8 mouse cellular contexts compared by ENCODE assay signal in the genomic region with DNA sequence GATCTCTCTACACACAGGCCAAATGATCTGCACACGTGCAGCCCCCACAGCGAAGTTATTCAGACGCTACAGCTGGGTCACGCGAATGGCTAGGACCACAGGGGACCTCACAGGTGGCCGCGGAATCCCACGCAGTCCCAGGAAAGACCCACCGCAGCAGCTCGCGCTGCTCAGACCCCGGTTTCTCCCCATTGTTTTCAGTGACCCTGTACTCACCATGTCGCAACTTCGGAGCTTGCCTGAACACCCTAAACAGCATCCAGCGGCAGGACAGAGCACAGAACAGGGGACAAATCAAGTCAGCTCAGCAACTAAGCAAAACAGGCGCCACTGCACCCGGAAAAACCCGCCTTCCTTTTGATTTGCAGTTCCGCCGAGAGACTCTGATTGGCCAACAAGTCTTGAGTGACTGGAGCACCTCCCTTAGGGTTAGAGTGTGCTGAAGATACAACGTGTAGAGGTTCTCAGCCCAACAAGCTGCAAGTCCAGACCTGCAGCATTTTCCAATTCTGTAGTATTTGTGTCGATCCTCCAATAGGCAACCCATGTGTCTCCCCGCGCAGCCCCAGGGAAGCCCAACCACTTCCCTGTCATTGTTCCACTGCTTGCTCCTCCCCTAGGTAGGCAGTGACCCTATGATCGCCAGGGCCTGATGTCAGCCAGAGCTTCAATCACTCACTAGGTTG. TPM values are rescaled to one million over a fixed set of nuclear protein-coding genes. Genes with fewer than 3 reads are reported as not detected.
DNase-seq lines count a peak whose midpoint lies in the region; ATAC-seq and TF ChIP-seq lines count a peak whose summit lies in the region.
"Not testable (repeated sequence)": the region's sequence is repeated elsewhere in the genome, so short reads cannot be mapped to it uniquely, and the experiment has no call there.

No protein-coding gene starts in this region.

- DNase-seq in 416B (ENCODE audit: low read depth): peak; percentile 88
- DNase-seq in adrenal gland, postnatal 4 days (ENCODE audit: low spot score in 2 of 2): peak; percentile 12 to 22
- DNase-seq in heart, adult 8-10 months (ENCODE audit: low spot score): peak; percentile 49
- peak; percentile 29 to 57 for DNase-seq in kidney, adult 8-10 months
- DNase-seq in midbrain, embryonic 14.5 days: peak; percentile 53
- peak; percentile 17 to 31 for DNase-seq in spleen, adult 2 months (ENCODE audit: low read depth in 1 of 2, low spot score in 2 of 2)

- H3K4me1 ChIP-seq in embryonic facial prominence, embryonic 15.5 days; limb, embryonic 12.5 days (replicated peaks); midbrain, embryonic 14.5 days (ENCODE audit: control insufficient read depth, insufficient read depth, low read length); spleen, adult 2 months (ENCODE audit: control insufficient read depth, insufficient read depth, insufficient read length): not testable (repeated sequence)

- not testable (repeated sequence) for H3K27me3 ChIP-seq in embryonic facial prominence, embryonic 15.5 days; limb, embryonic 12.5 days; midbrain, embryonic 14.5 days (ENCODE audit: control insufficient read depth, insufficient read depth, low read length); spleen, adult 2 months (ENCODE audit: control insufficient read depth, insufficient read depth, low read length)

- WGBS in embryonic facial prominence, embryonic 15.5 days: 1% methylated on average over 25 of the region's 25 CpGs
- 2% methylated on average over 25 of the region's 25 CpGs for WGBS in limb, embryonic 12.5 days
- 3% methylated on average over 25 of the region's 25 CpGs for WGBS in midbrain, embryonic 14.5 days
- WGBS in spleen, adult 2 months: 2% methylated on average over 25 of the region's 25 CpGs

- H3K36me3 ChIP-seq in embryonic facial prominence, embryonic 15.5 days; limb, embryonic 12.5 days; midbrain, embryonic 14.5 days (ENCODE audit: control insufficient read depth, insufficient read depth, low read length); spleen, adult 2 months (ENCODE audit: control insufficient read depth, insufficient read depth, low read length): not testable (repeated sequence)

- peak overlapping the region; percentile 57 for H3K4me2 ChIP-seq in embryonic facial prominence, embryonic 15.5 days (replicated peaks)
- peak overlapping the region; percentile 60 for H3K4me2 ChIP-seq in limb, embryonic 12.5 days
- peak overlapping the region; percentile 62 for H3K4me2 ChIP-seq in midbrain, embryonic 14.5 days (ENCODE audit: low read length)

- not testable (repeated sequence) for TF ChIP-seq CTCF in spleen, adult 2 months (IDR thresholded peaks at IDR 0.05; ENCODE audit: extremely low read depth, insufficient read depth, insufficient read length, insufficient replicate concordance)

- peak overlapping the region; percentile 63 for H3K4me3 ChIP-seq in embryonic facial prominence, embryonic 15.5 days (replicated peaks)
- H3K4me3 ChIP-seq in limb, embryonic 12.5 days (replicated peaks): peak overlapping the region; percentile 62
- H3K4me3 ChIP-seq in midbrain, embryonic 14.5 days (replicated peaks; ENCODE audit: low read depth, low read length): peak overlapping the region; percentile 45
- H3K4me3 ChIP-seq in spleen, adult 2 months (ENCODE audit: extremely low read depth, insufficient read depth, insufficient read length): peak overlapping the region; percentile 73

- H3K27ac ChIP-seq in embryonic facial prominence, embryonic 15.5 days (replicated peaks): peak overlapping the region; percentile 60
- peak overlapping the region; percentile 77; the same call in 1 of the 2 replicates for H3K27ac ChIP-seq in limb, embryonic 12.5 days
- H3K27ac ChIP-seq in midbrain, embryonic 14.5 days (replicated peaks; ENCODE audit: low read depth, low read length): not testable (repeated sequence)
- peak overlapping the region; percentile 43 for H3K27ac ChIP-seq in spleen, adult 2 months (ENCODE audit: insufficient read depth, low read length)

- not testable (repeated sequence) for TF ChIP-seq POLR2A in spleen, adult 2 months (IDR thresholded peaks at IDR 0.05; ENCODE audit: low read depth, low read length)

- H3K9ac ChIP-seq in embryonic facial prominence, embryonic 15.5 days: peak overlapping the region; percentile 47
- H3K9ac ChIP-seq in limb, embryonic 12.5 days (replicated peaks): peak overlapping the region; percentile 65
- peak overlapping the region; percentile 54 for H3K9ac ChIP-seq in midbrain, embryonic 14.5 days (replicated peaks; ENCODE audit: low read length)

- H3K9me3 ChIP-seq in embryonic facial prominence, embryonic 15.5 days (replicated peaks); limb, embryonic 12.5 days; midbrain, embryonic 14.5 days (ENCODE audit: control insufficient read depth, low read length): not testable (repeated sequence)

- ATAC-seq in embryonic facial prominence, embryonic 15.5 days (ENCODE audit: insufficient number of reproducible peaks, low FRiP score, low TSS enrichment, low read depth): peak; percentile 84
- peak; percentile 93 for ATAC-seq in limb, embryonic 12.5 days (ENCODE audit: insufficient number of reproducible peaks, insufficient read depth, low FRiP score, low TSS enrichment, low read depth)
- peak; percentile 88 for ATAC-seq in midbrain, embryonic 14.5 days (ENCODE audit: low FRiP score, low TSS enrichment)

RNA-seq across cellular contexts. Expression of a gene that starts 44.4 kb away (rescaled TPM):
- total RNA-seq in adrenal gland, postnatal 4 days (2021): 10 to 100 TPM; 15.1 TPM
- 8.2 and 9.6 TPM in 2 replicates for polyA plus RNA-seq in embryonic facial prominence, embryonic 15.5 days (2015; fragmentation: Nextera tagmentation; extraction: Ambion mirVana)
- 1 to 10 TPM; 1.1 to 1.7 (median 1.5) TPM for total RNA-seq in heart, adult 8-10 months (2022)
- 7.9 and 10.0 TPM in 2 replicates for polyA plus RNA-seq in limb, embryonic 12.5 days (2016; fragmentation: Nextera tagmentation; extraction: Ambion mirVana)
- 3.8 and 4.5 TPM in 2 replicates for polyA plus RNA-seq in midbrain, embryonic 14.5 days (2014; fragmentation: Nextera tagmentation; extraction: Ambion mirVana)
- 1.2 and 1.4 TPM in 2 replicates for polyA plus RNA-seq in spleen, adult 2 months (2012; rRNA removed)

Comparison
In these comparisons a context has a peak if more than half of its experiments do, and no peak if none do; other contexts are left out.
1. DNase-seq: peak in every context shown above with its lines; median percentile 88 in 416B; 53 in midbrain, embryonic 14.5 days; 49 in heart, adult 8-10 months; 43 in kidney, adult 8-10 months; 24 in spleen, adult 2 months; 17 in adrenal gland, postnatal 4 days.